Mouse (Mus musculus) CD4-positive helper T cell, adult 2 months (primary cell): ENCODE measurements around the gene Adora1.

Experiments
- DNase-seq: peaks from one replicate; pipeline ENCODE4 v3.0.0-alpha.2; 2012; ENCODE audit warnings: low read depth, missing footprints, low spot score

Gene Adora1

GRCm38 (mm10) chr1:134240701-134241100, 5.5 kb upstream of the Adora1 start:
- no peak for DNase-seq

- no peak for DNase-seq
Observed at GRCm38 (mm10) chr1:134237438-134237837, 2.2 kb upstream of the Adora1 start.

- no peak for DNase-seq
Observed at GRCm38 (mm10) chr1:134236142-134236541, 911 bp upstream of the Adora1 start.

- DNase-seq: no peak
Observed at GRCm38 (mm10) chr1:134234455-134235390, 508 bp downstream of the Adora1 start.

- DNase-seq: no peak
Observed at GRCm38 (mm10) chr1:134233681-134234454, 1.4 kb downstream of the Adora1 start.

- no peak for DNase-seq
Observed at GRCm38 (mm10) chr1:134232778-134233531, 2.3 kb downstream of the Adora1 start.

- DNase-seq: no peak
Observed at GRCm38 (mm10) chr1:134232326-134232725, 2.9 kb downstream of the Adora1 start.

DNA sequence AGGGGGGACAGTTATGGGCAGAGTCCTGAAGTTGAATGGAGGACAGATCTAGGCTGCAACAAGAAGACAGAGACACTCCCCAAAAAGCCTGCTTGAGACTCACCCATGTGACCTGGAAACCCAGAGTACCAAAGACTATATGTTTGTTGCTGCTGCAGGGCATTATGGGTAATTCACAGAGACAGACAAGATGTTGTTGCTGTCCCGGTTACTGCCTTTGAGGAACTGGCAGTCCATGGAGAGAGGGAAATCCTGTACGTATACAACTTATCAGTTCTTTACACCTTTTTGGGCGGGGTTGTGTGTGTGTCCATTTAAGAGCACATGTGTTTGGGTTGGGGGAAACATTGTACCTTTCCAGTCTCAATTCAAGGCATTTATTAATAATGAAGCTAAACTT, 3.5 kb downstream of the Adora1 start:
- DNase-seq: no peak

DNA sequence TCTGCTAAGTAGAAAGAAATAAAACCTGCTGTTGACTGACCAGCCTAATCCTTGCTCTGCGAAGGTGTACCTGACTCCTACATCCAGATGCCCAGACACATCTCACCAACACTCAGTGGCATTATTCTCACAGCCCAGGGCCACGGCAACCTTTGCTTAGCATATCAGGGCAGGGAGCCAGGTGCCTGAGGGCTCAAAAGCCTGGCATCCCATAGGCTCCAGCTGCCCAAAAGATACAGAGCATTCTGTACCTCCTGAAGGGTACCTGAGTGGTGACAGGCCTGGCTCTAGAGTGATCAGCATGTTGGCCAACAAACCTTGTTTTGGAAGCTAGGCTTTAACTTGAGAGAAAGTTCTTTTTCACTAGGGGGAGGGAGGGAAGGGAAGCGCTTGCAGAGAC, 4.0 kb downstream of the Adora1 start:
- DNase-seq: no peak

GRCm38 (mm10) chr1:134230638-134231228, 4.5 kb downstream of the Adora1 start:
- no peak for DNase-seq

DNA sequence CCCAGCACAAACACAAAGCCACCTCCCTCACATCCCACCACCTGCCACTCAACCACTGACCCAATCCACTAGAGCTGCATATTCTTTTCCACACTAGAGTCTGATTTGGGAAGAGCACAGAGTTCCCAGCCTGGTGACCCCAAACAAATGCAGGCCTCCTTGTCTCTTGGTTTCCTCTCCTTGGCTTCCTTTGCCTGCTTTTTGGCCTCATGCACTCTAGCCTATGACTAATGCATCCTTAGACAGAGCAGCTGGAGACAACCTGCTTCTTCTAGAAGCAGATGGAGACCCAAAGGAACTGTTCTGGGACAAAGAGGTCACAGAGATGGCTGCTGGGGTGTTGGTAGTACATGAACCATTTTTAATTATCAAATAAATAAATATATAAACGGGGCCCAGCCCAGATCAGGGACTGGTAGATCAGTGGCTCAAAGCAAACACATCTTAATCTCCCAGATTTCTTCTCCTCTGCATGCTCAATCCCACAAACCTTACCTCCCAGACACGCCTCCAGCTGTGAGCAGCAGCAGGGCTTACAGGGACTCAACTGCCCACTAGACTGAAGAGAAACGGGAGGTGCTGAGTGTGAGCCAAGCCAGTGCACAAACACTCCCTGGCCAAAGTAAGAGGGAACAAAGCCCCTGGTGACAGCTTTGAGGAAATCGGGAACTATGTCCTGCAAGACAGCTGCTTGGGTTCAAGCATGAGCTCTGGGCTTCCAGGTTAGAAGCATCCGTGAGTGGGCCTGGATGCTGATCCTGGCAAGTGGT, 5.2 kb downstream of the Adora1 start:
- no peak for DNase-seq

DNA sequence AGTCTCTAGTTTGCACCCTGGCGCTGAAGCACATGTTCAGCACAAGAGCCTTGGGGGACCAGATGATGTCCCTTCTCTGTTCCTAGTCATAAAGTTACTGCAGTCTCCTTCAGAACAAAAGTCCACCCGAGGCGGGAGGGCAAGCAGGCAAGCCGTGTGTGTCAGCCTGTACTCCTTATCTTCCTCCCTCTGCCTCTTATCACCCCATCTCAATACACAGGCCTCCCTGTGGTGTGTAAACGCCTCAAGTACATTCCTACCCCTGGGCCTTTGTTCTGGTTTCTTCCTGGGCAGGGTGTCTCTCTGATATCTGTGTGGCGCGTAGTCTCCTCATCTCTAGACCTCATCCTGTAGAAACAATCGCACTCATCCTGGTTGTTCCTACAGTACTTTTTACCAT, 8.5 kb downstream of the Adora1 start:
- DNase-seq: no peak

- no peak for DNase-seq
Observed at GRCm38 (mm10) chr1:134225375-134225774, 9.9 kb downstream of the Adora1 start.

- no peak for DNase-seq
Observed at GRCm38 (mm10) chr1:134224649-134225227, 10.5 kb downstream of the Adora1 start.

GRCm38 (mm10) chr1:134222122-134223055, 12.8 kb downstream of the Adora1 start:
- DNase-seq: no peak

DNA sequence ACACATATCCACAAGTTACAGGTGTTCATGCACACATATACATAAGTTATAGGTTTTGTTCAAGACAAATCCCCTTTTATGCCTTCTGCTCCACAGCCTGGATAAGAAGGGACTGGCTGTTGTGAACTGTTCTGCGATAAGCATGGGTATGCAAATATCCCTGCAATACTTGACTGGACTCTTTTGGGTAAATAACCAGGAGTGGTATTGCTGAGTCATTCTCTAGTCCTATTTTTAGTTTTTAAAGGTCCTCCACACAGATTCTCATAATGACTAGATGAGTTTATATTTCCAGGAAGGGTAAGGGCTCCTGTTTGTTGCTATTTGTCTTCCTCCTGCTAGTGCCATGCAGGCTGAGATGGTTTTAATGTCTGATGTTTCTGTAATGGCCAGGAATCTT, 14.1 kb downstream of the Adora1 start:
- no peak for DNase-seq

DNA sequence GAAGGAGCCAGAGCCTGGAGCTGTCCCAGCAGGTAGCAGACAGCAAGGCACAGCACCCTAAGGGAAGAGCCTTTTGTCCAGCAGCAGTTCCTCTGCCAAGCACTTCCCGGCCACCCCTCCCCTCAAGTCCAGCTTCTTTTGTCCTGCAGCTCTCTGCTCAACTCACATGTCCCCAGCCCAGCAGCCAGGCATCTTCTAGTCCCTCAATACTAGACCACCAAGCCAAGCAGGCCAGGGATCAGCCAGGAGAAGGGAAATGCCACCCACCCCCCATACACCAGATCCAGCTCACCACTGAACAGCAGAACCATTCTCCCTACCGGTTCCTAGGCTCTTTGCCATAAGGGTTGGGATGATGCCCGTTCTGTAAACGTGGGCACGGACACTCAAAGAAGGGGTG, 15.6 kb downstream of the Adora1 start:
- DNase-seq: no peak

DNA sequence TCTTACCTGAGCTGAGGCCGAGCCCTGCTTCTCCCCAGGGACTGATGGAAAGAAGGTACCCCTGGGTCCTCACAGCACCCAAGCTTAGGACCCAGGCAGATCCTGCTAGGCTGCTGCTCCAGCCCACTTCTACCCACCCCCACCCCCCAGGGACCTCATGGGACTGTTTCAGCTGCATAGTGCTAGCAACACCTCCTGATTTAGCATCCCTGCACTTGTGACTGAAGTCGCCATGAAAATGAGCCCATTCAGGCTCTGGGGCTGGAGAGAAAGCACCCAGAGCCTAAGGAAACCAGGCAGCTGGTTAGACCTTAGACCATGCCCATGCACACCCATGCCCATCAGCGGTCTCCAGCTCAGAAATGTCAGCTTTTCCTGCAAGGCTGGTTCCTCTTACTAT, 17.3 kb downstream of the Adora1 start:
- DNase-seq: no peak

DNA sequence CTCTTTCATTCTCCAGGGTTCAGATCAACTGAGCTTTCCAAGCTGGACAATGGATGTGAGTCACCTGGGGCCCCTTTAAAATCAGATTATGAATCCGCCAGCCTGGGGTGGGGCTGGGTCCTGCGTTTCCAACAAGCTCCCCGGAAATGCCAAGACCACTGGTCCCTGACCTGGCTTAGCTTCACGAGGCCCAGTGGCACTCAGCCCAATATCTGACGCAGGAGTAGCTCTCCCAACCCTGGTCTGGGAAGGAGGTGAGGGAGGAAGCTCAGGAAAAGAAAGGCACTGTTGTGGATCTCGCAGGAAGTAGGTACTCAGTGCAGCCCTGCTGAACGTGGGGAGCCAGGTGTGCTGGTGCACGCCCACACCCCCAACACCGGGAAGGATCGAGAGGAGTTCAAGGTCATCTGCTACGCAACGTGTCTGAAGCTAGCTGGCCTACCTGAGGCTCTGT, 18.2 kb downstream of the Adora1 start:
- no peak for DNase-seq
